Mouse (Mus musculus) E14TG2a.4 (cell line): ENCODE data around the gene Dmtf1.

Experiments used
- CTCF ChIP-seq: conservative IDR thresholded peaks from 2 replicates; pipeline ENCODE4 v1.5.1; 2014; ENCODE audit warnings: low read length
- NANOG ChIP-seq: IDR thresholded peaks from 2 replicates; pipeline ENCODE4 v1.6.1; 2014; ENCODE audit warnings: borderline replicate concordance, low read length, mixed read lengths
- POU5F1 ChIP-seq: IDR thresholded peaks from 2 replicates; pipeline ENCODE4 v1.6.1; 2014; ENCODE audit warnings: low read length, borderline replicate concordance

GRCm38 (mm10) chr5:9102696-9103095 is 58.9 kb downstream of the Dmtf1 start:
- no peak for TF ChIP-seq CTCF
- TF ChIP-seq POU5F1: no peak
- no peak for TF ChIP-seq NANOG
